Mouse (Mus musculus) T-helper 2 cell (primary cell): Measurements from ENCODE around the gene Mrtfb.

Experiments used
- in situ Hi-C: fragments of 300-600 bp; cut with MboI, MseI; formaldehyde crosslinking; loops from one replicate; pipeline ENCODE4 v1.15.1; 2025; ENCODE audit warnings: high pct_unique_total_duplicates

Mrtfb gene

DNA sequence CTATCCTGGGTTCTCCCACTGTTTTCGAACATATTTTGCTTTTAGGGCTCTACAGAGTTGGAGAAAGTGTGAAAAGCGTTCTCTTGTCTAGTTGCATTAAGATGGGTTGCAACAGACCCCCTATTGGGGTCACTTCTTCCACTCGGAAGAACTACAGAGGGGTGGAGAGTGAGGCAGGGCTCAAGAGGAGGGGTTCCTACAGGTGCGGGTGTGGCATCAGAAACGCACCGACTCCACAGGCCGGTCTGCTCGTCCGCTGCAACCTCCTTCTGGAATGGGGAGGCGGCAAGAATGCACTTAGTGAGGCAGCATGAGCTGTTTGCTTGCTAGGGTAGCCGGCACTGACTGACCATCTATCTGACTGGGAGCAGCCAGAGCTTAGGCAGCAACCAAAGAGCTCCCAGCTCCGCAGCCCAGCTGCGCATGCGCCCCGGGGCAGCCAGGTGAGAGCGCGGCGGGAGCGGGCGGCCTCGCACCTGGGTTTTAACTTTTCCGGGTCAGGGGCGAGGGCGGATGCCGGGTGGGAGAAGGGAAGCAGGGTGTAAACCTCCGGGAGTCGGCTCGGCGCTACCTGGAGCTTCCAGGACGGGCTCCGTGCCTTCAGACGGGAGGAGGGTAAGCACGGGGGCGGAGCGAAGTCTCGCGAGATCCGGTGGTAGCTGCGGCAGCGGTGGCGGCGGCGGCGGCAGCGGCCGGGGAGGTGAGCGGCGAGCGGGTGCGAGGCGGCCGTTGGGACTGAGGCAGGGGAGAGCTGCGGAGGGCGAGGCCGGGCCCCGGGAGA lies at the start of gene Mrtfb:
Mrtfb (plus strand) TSS at position 627 of the 781 bp plus-strand sequence.
- in situ Hi-C loops: no loop called here

DNA sequence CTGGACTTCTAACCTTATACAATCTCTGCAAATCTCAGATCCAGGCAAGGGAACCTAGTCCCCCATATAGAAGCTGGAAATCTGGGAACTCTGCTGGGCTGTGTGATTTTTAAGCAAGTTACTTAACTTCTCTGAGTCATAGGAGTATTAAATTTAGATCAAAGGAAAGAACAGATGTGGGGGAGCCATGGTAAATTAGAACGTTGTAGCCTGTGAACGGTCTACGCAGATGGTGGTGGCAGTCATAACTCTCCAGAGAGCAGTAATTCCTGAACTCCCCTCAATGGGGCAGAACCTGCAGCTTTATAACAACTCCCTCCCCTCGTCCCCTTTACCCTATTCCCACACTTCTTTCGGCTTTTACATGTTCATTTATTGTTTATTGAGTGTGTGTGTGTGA lies 48.6 kb upstream of the Mrtfb start:
- in situ Hi-C loops: loop anchor here (25.0 kb wide), 1 partner anchor 1855 kb away; no protein-coding TSS in a partner anchor

DNA sequence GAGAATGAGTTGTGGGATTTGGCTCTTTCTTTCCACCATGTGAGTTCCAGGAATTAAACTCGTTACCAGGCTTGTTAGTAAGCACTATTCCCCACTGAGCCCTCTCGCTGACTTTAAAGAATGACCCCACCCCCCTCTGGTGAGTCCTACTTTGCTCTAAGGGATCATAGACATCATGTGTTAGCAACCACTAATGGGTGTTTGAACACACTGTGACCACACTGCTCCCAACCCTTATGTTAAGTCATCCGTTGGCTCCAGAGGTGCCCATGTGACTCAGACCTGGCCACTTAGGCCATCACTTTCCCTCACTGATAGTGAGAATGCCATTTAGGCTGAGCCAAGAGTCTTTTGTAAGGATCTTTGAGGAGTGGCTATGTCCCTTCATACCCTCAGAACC lies 48.2 kb upstream of the Mrtfb start:
- in situ Hi-C loops: loop anchor here (25.0 kb wide), 1 partner anchor 1854 kb away; no protein-coding TSS in a partner anchor

DNA sequence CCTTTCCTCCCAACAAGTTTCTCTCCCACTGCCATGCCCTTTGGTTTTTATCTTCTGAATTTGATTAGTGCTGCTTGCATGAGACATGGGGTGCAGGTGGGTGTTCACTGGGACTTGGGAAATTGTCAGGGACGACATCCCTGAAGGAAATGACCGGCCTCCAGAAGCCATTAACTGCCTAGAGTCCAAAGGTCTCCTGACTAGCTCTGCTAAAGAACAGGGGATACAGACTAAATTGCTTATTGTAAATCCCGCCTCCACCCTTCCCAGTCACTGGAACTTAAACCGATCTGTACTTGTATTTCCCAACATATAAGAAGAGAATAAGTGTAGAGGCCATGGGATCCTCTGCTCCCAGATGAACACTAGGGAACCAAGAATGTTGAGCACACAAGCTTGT lies 43.5 kb upstream of the Mrtfb start:
- in situ Hi-C loops: loop anchor here (25.0 kb wide), 1 partner anchor 1850 kb away; no protein-coding TSS in a partner anchor

DNA sequence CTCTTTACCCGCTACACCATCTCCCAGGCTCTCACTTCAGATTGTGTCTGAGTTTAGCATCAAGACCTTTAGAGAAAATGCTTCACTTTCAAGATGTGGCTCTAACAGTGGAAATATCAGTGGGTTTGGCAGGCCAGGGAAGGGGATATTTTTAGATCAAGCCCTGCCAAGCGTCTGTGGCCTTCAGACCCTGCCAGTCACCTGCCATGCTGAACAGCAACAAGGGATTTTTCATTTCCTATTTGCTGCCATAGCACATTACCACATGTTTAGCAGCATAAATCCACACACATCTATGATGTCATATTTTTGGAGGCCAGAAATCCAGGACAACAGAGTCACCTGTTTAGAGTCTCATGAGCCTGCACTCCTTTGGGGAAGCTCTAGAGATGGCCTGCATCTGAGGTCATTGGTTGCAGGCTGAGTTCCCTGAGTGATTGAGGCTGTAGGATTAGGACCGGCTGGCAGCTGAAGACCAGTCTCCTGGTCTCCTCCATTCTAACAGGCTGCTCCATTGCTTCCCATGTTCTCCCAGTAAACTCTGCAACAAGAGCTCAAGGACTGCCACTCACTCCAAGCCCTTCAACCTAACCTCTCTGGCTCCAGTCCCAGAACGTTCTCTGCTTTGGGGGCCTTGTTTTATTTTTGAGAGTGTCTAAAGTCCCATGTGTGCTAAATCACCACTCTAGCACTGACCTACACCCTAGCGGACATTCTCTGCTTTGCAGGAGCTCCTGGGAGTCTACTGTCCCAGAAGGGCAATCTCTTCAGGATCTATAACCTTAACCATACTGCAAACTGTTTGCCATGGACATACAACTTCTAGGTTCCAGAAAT lies 39.9 kb upstream of the Mrtfb start:
- in situ Hi-C loops: loop anchor here (25.0 kb wide), 1 partner anchor 1846 kb away; no protein-coding TSS in a partner anchor

DNA sequence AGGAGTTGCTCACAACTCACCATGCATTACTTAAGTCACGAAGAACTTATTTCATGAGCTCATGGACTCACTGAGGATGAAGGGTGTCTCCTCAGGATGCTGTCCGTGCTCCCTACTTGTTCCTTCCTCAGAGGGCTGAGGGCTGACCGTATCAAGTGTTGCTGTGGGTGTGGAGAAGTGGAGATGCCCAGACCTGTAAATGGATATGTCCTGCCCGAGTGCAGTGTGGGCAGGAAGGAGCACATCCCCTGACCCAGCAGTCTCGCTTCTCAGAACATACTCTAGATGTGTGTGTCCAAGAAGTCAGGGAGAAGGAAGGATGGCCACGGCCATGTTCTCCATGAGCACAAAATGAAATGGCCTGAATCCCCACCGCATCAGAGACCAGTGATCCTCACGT lies 38.3 kb upstream of the Mrtfb start:
- in situ Hi-C loops: loop anchor here (25.0 kb wide), 1 partner anchor 1844 kb away; no protein-coding TSS in a partner anchor

DNA sequence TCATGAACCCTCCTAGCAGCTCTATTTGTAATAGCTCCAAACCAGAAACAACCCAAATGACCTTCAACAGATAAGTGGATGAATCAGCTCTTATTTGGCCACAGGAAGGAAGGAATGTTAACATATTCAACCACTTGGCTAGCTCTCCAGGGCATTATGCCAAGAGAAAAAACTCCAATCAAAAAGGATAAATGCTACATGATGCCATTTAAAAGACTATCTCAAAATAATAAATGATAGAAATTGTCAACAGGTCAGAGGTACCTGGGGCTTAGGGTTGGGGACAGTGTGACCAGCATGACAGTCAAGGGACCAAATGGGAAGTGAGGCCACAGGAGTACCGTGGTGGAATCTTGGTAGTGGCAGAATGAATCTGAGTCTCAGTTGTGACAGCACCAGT lies 34.8 kb upstream of the Mrtfb start:
- in situ Hi-C loops: loop anchor here (25.0 kb wide), 1 partner anchor 1841 kb away; no protein-coding TSS in a partner anchor

DNA sequence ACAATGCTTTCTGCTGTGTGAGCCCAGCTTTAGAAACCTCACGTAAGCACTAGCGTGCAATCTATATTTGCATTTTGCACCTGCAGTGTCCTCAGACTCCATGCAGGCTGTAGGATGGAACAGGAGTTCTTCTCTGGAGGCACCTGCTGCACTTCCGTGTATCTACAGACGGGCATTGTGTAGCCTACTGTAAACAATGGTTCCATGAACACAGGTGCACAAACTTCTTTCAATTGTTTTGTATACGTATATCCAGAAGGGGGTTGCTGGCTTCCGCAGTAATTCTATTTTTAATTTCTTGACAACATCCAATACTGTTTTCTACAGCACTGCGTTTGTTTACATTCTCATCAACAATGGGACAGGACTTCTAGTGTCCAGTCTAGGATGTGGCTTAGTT lies 24.2 kb upstream of the Mrtfb start:
- in situ Hi-C loops: no loop called here

DNA sequence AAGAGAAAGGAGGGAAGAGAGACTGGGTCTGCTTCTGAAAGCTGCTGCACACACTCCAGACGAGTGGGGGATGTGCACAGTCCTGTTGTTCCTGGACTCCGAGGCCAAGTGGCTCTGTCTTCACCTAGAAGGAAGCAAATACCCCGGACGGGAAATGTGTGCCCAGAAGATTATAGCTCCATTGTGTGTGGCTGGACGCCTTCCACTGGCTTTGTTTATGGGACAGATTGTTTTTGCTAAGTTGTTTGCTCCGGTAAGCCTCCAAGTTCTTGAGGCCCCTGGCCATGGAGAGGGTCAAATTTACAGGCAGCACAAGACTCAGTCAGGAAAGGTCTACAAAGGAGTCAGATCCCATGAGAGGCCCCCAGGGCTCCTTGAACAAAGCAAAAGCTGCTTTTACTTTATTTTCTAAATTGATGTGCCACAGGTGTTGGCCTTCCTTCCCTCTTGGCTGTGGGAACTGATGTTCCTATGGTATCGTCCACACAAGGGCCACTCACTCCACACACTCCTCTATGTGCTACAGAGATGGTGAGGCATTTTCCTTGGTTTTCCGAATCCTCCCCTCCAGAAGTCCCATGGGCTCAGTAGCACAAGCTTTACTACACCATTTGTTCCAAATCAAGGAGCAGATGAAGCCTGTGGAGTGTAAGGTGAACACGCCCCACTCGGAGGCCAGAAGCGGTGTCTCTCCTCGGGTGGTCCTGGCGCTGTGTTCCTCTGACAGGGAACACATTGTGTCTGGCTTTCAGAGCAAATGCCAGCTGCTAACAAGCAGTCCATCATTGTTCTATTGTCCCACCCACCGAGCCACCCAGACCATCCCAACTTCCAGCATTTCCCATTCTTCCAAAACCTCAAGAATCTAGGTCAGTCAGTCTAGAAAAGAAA lies 23.1 kb upstream of the Mrtfb start:
- in situ Hi-C loops: no loop called here

DNA sequence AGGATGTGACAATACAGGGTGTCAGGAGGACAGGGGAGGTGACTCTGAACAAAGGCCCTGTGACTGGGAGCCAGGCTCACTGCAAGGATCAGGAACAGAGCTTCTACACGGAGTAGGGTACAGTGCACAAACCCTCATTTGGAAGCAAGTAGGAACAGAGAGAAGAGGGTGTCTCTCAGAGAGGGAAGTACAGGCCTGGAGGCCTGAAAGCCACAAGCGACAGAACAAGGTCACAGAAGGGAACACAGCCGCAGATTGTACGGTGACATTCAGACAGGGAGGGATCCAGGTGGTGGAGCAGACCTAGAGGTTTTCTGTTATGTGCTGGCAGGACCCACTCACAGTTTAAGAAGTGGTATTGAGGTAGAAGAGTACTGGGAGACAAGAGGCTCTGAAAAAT lies 17.2 kb upstream of the Mrtfb start:
- in situ Hi-C loops: no loop called here

DNA sequence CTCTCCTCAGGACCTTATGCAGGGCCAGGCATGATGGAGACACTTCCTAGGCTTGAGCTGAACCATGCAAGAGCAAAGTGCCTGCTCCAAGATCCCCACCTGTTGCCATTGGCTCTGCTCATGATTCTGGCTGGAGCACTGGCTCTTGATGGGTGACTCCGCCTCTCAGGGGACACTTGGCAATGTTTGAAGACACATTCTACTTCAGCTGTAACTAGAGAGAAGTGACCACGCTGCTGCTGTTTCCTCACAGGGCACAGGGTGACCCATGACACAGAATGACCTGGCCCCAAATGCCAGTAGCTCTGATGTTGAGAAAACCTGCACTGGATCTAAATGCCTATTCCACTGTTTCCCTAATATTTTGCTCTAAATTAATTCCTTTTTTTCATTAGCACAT lies 16.7 kb upstream of the Mrtfb start:
- in situ Hi-C loops: no loop called here

DNA sequence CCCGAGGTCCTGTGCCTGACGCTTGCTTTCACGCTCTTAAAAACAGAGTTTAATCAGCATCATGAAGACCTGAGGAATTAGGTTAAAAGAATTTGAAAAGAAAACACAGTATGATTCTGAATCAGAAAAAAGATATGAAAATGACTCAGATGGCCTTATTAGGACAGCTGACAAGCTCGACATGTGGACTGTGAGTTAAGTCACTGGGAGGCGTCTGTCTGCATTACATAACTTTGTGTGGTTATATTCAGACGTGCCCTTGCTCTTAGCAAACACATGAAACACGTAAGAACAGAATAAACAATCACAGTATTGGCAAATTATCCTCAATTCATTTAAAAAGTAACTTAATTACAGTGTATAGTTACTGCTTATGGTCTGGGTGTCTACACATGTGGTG lies 16.0 kb upstream of the Mrtfb start:
- in situ Hi-C loops: no loop called here

DNA sequence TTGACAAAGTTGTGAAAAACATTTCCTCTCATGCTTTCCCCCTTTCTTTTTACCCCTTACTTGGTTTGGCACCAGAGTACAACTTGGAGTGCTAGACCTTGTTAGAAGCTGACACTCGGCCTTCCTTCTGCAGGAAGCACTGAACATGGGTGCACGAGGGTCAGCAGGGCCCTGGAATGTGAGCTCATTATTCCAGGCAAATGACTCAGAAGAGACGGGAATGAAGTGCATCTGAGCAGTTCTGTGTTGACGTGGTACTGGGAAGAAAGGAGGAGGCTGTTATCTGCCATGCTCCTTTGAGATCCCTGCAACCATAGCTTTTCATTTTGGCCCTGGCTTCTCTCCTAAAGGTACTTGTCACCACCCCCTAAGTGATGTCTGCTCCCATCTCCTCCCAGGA lies 10.6 kb upstream of the Mrtfb start:
- in situ Hi-C loops: no loop called here

DNA sequence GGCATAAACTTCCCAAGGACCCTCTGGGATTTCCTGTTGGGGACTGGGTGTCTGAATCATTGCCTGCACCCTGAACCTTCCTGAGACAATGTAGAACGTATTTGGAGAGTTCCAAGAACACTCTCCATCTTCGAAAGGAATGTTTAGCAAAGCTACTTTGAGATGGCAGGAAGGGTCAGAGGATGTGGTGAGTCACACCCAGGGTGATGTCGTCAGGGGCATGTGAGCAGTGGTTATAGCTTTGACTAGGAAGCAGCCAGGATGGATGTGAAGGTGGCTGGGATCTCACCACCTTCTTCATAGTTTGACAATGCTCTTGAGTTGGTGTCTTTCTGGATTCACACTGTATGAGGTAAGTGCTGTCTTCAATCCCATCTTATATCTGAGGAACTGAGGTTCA lies 9.4 kb upstream of the Mrtfb start:
- in situ Hi-C loops: no loop called here

DNA sequence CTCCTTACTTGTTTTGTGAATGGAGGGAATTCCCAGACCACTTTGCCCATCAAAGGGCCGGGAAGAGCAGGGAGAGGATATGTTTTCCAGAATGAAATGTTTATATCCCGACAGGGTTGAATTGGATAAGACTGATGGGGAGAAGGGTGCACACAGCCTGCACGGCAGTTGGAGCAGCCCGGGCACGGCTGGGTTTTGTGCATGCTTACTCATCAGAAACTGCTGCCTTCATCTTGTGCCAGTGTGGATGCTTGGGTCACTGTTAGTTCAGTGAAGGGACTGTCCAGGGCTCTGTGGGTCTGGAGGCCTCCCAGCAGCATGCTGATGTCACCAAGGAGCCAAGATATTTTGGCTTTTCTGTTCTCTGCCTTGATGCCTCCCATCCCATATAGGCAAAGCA lies 6.2 kb upstream of the Mrtfb start:
- in situ Hi-C loops: no loop called here

DNA sequence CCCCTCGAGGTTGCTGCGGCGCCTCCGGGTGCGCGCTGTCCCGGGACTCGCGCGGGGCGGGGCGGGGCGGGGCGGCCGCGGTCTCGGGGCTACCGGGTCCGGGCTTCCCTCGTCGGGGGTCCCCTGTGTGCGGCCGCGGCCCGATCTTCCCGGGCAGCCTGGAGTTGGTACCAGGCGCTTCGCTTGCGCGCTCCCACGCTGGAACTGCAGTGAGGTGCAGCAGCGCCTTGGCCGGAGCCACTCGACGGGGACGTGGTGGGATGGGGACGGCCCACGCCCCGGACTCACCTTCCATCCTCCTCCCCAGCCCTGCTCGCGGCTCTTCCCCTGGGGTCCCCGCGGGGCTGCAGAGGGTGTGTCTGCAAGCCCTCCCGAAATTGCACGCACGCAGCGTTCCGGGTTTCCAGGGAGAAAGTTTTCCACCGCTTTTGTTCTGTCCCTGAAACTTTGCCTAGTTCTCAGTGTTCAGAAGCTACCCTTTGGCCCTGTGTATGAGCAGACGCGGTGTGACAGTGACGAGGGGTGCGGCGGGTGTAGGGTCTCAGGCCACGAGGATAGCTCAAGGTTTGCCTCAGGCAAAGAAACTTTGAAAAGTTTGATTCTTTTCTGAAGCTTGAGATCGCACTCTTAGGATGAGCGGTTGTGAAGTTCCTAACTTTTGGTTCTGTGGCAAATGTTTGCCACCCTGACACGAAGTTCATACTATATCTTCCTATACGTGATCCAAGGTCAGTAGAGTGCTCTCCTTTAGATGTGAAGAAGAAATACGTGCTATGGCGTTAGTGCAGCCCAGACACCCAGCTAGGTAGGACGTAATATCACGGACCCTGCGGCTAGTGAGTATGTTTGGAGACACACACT lies 616 bp downstream of the Mrtfb start:
- in situ Hi-C loops: no loop called here

DNA sequence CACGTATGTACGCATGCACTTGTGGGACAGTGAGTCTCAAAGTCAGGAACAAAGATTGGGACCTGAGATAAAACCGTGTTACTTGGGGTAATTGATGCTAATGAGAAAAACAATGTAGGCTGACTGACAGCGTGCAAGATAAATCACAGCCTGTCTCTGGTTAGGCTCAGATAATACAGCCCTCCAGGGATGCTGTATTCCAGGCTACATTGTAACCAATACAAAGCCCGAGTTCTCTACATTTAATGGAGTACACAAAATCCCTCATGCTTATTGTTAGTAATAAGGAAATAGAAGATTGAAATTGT lies 1.2 kb downstream of the Mrtfb start:
- in situ Hi-C loops: no loop called here

DNA sequence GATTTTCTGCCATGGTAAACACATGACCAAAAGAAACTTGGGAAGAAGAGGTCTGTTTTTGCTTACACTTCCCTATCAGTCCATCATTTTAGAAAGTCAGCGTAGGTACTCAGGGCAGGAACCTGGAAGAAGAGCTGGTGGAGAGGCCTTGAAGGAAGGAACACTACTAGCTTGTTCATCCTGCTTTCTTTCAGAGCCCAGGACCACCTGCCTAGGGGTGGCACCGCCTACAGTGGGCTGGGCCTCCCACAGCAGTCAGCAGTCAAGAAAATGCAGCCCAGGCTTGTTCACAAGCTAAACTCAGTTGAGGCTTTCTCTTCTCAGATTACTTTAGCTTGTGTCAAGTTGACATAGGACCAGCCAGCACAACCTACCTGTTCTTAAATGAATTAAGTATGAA lies 2.7 kb downstream of the Mrtfb start:
- in situ Hi-C loops: no loop called here

DNA sequence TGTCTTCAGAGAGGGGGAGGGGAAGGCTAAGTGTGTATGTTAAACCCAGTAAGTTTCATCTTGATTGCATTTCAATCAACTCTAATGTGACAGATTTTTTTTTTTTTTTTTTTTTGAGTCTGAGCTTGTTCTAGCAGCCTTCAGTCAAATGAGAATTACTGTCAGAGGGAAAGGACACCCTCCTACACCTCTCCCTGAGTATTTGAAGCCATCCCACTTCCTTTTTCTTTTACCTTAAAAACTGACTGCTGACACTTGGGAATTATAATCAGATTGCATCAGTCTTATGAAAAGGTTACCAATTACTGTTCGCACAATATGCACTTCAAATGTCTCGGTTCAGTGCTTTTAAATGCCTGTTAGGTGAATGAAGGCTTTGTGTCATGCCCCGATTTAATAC lies 10.0 kb downstream of the Mrtfb start:
- in situ Hi-C loops: no loop called here

DNA sequence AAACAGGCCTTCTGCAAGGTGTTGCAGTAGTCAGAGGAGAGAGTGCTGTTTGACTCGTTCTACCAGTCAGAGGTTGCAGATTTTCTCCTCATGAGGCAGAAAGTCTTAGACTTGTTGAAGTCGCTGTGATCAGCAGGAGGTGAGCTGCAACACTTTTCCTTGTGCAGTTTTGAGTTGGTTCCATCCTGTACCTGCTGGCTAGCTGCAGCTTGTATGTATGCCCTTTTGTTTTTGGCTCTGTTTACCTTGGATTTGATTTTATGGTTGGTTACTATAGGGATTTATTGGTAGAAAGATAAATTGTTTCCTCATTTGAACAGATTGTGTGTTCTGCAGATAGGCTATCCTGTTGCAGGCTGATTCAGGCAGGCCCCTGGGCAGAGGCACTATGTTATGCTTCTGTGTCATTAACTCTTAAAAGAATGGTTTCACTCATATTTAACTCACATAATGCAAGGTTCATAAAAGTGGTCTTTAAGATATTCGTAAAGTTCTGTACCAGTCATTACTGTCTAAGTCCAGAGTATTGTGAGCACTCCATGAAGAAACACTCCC lies 11.1 kb downstream of the Mrtfb start:
- in situ Hi-C loops: no loop called here

DNA sequence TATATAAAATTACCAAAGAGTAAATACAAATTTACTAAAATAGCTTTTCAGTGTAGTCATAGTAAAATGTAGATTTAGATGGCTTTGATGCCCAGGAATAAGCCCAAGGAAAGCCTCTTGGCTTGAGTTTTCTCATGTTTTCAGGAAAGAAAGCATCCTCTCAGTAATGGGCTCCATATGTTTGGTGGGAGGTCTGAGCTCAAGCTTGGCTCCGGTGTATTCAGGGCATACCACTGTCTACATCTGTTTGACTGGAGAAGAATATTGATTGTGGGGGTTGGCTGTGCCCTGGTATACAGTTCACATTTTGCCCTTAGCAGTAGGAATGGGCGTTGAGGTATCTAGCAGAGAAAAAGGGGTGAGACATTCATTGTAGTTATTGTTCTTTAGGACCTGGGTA lies 13.1 kb downstream of the Mrtfb start:
- in situ Hi-C loops: no loop called here
